Mouse (Mus musculus) embryonic facial prominence, embryonic 11.5 days (tissue): ENCODE data around the gene Slc22a3. TPM values are rescaled to one million over a fixed set of nuclear protein-coding genes. Genes with fewer than 3 reads are reported as not detected.

Experiments
- ATAC-seq: fragments of 200-750 bp; cut with Nextera tagmentation; replicated peaks from 2 replicates; pipeline ENCODE4 v1.8.0; 2017; ENCODE audit warnings: low read depth; ENCODE audit not compliant: insufficient number of reproducible peaks, low FRiP score, low TSS enrichment
- DNase-seq: peaks from one replicate; pipeline ENCODE4 v3.0.0-alpha.2; 2015; ENCODE audit warnings: low spot score
- H3K27ac ChIP-seq: fragments of 300-500 bp; sonication (generic); replicated peaks from 2 replicates; pipeline ENCODE4 v1.5.1; 2014; ENCODE audit warnings: mild to moderate bottlenecking, low read depth, low read length, control low read depth
- H3K27me3 ChIP-seq: fragments of 300-500 bp; sonication (generic); 2 replicates; pipeline ENCODE4 v1.6.1; 2014; ENCODE audit warnings: mild to moderate bottlenecking, low read length, moderate library complexity, mixed read lengths; ENCODE audit not compliant: control insufficient read depth, insufficient read depth
- H3K36me3 ChIP-seq: fragments of 300-500 bp; sonication (generic); replicated peaks from 2 replicates; pipeline ENCODE4 v1.6.1; 2014; ENCODE audit warnings: low read depth, mild to moderate bottlenecking, low read length, moderate library complexity, mixed read lengths; ENCODE audit not compliant: control insufficient read depth, insufficient read depth
- H3K4me1 ChIP-seq: fragments of 300-500 bp; sonication (generic); 2 replicates; pipeline ENCODE4 v1.6.1; 2014; ENCODE audit warnings: low read length, mixed read lengths; ENCODE audit not compliant: control insufficient read depth, insufficient read depth
- H3K4me2 ChIP-seq: fragments of 300-500 bp; sonication (generic); 2 replicates; pipeline ENCODE4 v1.6.1; 2014; ENCODE audit warnings: low read depth, mild to moderate bottlenecking, control low read depth, low read length, moderate library complexity
- H3K4me3 ChIP-seq: fragments of 300-500 bp; sonication (generic); 2 replicates; pipeline ENCODE4 v1.5.1; 2014; ENCODE audit warnings: low read depth, low read length, control low read depth
- H3K9ac ChIP-seq: fragments of 300-500 bp; sonication (generic); replicated peaks from 2 replicates; pipeline ENCODE4 v1.6.1; 2014; ENCODE audit warnings: mild to moderate bottlenecking, control low read depth, low read length
- H3K9me3 ChIP-seq: fragments of 300-500 bp; sonication (generic); replicated peaks from 2 replicates; pipeline ENCODE4 v1.6.1; 2016; ENCODE audit warnings: mild to moderate bottlenecking, low read length, inconsistent platforms, mixed read lengths; ENCODE audit not compliant: control insufficient read depth
- WGBS: fragments of 180-500 bp; shearing (Covaris S2); extraction: QIAGEN DNeasy Blood & Tissue Kit; methylation state at CpG from one replicate; pipeline ENCODE4 v1.1.7; 2014; 5-methylcytosine and 5-hydroxymethylcytosine counted together
- polyA plus RNA-seq: library from polyadenylated mRNA; unstranded; fragments of >200 nt; fragmentation: Nextera tagmentation; extraction: Ambion mirVana; gene quantifications from 2 replicates; pipeline ENCODE4 v1.2.1, GENCODE M21; 2014

Gene Slc22a3
- polyA plus RNA-seq, 1 experiment from 2014 or later, result 0.21 TPM

GRCm38 (mm10) chr17:12513107-12513923, 5.8 kb upstream of the Slc22a3 start:
- H3K9ac ChIP-seq, result no peak overlapping the region
- no peaks in the 10 kb centered on the region for H3K9me3 ChIP-seq
- peaks cover 8% of the 10 kb centered on the region for H3K27me3 ChIP-seq
- 79% methylated on average over 9 of the region's 9 CpGs for WGBS
- no peak overlapping the region for H3K4me3 ChIP-seq
- DNase-seq (no peak), ATAC-seq (no peak)
- no peak overlapping the region for H3K27ac ChIP-seq
- H3K4me2 ChIP-seq, result no peak overlapping the region
- no peaks in the 10 kb centered on the region for H3K4me1 ChIP-seq
- no peaks in the 10 kb centered on the region for H3K36me3 ChIP-seq

DNA sequence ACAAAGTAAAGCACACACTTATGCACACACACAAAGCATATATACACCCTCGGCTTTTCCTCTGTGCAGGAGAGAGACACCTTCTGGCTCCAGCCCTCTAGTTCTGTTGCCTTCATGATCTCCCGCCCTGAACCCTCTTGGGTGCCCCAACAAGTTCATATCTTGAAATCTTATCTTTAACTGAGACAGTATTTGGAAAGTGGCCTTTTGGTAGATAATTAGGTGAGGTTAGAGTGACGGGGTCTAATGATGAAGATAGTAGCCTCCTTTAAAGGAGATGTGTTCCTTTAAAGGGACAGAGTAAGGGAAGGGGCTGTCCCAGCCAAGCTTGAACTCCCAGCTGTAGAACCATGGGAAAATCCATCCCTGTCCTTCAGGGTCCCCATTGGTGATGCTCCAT, 3.7 kb upstream of the Slc22a3 start:
- Histone ChIP-seq H3K36me3 (no peaks in the 10 kb centered on the region), H3K4me1 (no peaks in the 10 kb centered on the region), H3K4me2 (no peak overlapping the region), H3K4me3 (no peak overlapping the region), H3K9ac (no peak overlapping the region), H3K9me3 (no peaks in the 10 kb centered on the region), H3K27ac (no peak overlapping the region), H3K27me3 (peaks cover 29% of the 10 kb centered on the region)
- no peak for ATAC-seq
- 82% methylated on average over 3 of the region's 3 CpGs for WGBS
- DNase-seq, result no peak

DNA sequence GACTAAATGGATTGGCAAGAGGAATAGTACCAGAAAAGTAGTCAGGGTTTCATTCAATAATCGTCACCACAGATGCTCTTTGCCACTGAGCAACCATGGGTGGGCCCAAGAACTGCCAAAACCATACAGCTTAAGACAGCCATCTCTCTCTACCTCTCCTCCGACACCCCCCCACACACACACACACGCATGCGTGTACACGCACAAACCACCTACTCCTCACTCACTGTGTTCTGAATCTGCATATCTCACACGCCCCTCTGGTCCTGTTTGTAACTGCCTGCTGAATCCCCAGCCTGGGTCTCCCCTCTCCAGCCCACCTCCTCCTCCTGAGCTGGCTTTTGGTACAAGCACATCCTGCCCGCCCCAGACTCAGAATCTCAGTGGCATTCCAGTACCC, 872 bp upstream of the Slc22a3 start:
- Histone ChIP-seq H3K4me3 (no peak overlapping the region), H3K9ac (no peak overlapping the region), H3K36me3 (no peaks in the 10 kb centered on the region), H3K4me2 (no peak overlapping the region), H3K27me3 (peaks cover 36% of the 10 kb centered on the region), H3K4me1 (no peaks in the 10 kb centered on the region), H3K27ac (no peak overlapping the region), H3K9me3 (no peaks in the 10 kb centered on the region)
- 29% methylated on average over 7 of the region's 7 CpGs for WGBS
- ATAC-seq (no peak), DNase-seq (no peak)

DNA sequence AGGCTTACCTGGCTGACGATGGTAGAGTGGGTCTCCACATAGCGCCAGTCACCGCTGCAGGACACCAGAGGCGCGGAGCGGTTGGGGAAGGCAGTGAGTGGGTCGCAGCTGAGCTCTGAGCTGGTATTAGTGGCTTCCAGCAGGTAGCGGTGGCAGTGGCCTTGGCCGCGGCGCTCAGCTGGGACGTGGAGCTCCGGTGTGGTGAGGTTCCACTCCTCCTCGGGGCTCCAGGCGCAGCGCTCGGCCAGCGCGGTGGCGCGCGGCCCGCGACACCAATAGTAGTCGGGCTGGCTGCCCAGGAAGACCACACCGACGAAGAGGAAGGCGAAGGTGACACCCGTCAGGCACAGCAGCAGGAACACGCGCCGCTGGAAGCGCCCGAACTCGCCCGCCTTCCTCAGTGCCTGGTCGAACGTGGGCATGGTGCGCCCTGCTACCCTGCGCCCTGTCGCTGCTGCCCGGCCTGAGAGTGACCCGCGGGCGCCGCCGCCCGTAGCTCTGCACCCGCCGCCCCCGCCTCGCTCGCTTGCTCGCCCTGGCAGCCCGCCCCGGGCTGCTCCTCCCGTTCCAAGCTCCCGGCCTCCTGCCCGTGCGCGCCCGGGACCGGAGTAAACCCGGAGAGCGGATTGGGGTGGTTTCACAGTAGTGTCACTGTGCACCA, 471 bp downstream of the Slc22a3 start:
- H3K4me1 ChIP-seq, result no peaks in the 10 kb centered on the region
- DNase-seq, result no peak
- H3K4me2 ChIP-seq, result peak overlapping the region; percentile 64
- ATAC-seq, result no peak
- H3K4me3 ChIP-seq, result peak overlapping the region; percentile 31
- 2% methylated on average over 65 of the region's 65 CpGs for WGBS
- no peak overlapping the region for H3K27ac ChIP-seq
- peaks cover 36% of the 10 kb centered on the region for H3K27me3 ChIP-seq
- H3K36me3 ChIP-seq, result no peaks in the 10 kb centered on the region
- no peak overlapping the region for H3K9ac ChIP-seq
- H3K9me3 ChIP-seq, result no peaks in the 10 kb centered on the region

GRCm38 (mm10) chr17:12505708-12506107, 1.8 kb downstream of the Slc22a3 start:
- WGBS, result 78% methylated on average over 6 of the region's 6 CpGs
- DNase-seq, result no peak
- Histone ChIP-seq H3K36me3 (no peaks in the 10 kb centered on the region), H3K4me3 (no peak overlapping the region), H3K4me1 (no peaks in the 10 kb centered on the region), H3K27ac (no peak overlapping the region), H3K9ac (no peak overlapping the region), H3K9me3 (no peaks in the 10 kb centered on the region), H3K4me2 (no peak overlapping the region), H3K27me3 (peaks cover 36% of the 10 kb centered on the region)
- ATAC-seq, result no peak

GRCm38 (mm10) chr17:12499426-12499825, 8.1 kb downstream of the Slc22a3 start:
- no peak overlapping the region for H3K4me3 ChIP-seq
- 84% methylated on average over 8 of the region's 8 CpGs for WGBS

DNA sequence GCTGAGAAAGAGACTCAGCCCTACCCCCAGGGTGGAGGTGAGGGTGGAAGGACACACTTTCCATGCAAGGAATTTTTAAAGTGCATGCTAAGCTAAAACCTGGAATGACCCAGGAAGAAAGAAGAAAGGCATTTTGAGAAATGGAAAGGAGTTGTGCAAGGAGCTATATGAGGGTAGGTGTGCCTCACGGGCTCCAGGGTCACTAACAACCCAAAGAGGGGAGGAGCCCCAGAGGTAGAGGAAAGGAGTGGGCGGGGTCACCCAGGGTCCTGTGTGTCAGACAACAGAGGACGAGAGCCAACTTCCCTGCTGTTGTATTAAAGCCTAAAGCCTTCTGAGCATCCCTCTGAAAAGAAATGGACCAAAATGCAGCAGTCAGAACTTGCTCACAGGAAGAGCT, 11.9 kb downstream of the Slc22a3 start:
- H3K9me3 ChIP-seq, result no peaks in the 10 kb centered on the region
- WGBS, result 52% methylated on average over 3 of the region's 3 CpGs
- no peak for ATAC-seq

More at GRCm38 (mm10) chr17:12499426-12499825, 8.1 kb downstream of the Slc22a3 start:
- Histone ChIP-seq H3K9ac (no peak overlapping the region), H3K4me2 (no peak overlapping the region), H3K4me1 (no peaks in the 10 kb centered on the region), H3K36me3 (no peaks in the 10 kb centered on the region), H3K27ac (no peak overlapping the region), H3K27me3 (peaks cover 3% of the 10 kb centered on the region; the same call in 1 of the 2 replicates), H3K9me3 (no peaks in the 10 kb centered on the region)
- ATAC-seq (no peak), DNase-seq (no peak)

GRCm38 (mm10) chr17:12491591-12491990, 15.9 kb downstream of the Slc22a3 start:
- H3K27ac ChIP-seq, result no peak overlapping the region
- no peaks in the 10 kb centered on the region for H3K4me1 ChIP-seq
- H3K9me3 ChIP-seq, result no peaks in the 10 kb centered on the region
- DNase-seq, result no peak
- no peaks in the 10 kb centered on the region for H3K27me3 ChIP-seq
- no peak overlapping the region for H3K4me3 ChIP-seq
- H3K4me2 ChIP-seq, result no peak overlapping the region
- no peaks in the 10 kb centered on the region for H3K36me3 ChIP-seq
- 86% methylated on average over 12 of the region's 12 CpGs for WGBS
- no peak overlapping the region for H3K9ac ChIP-seq
- no peak for ATAC-seq

More for the DNA sequence above, 11.9 kb downstream of the Slc22a3 start:
- H3K4me2 ChIP-seq, result no peak overlapping the region
- H3K27ac ChIP-seq, result no peak overlapping the region
- no peaks in the 10 kb centered on the region for H3K36me3 ChIP-seq
- no peak overlapping the region for H3K4me3 ChIP-seq
- H3K4me1 ChIP-seq, result no peaks in the 10 kb centered on the region
- no peak for DNase-seq
- no peaks in the 10 kb centered on the region for H3K27me3 ChIP-seq
- no peak overlapping the region for H3K9ac ChIP-seq
